Mouse (Mus musculus) c-Kit-negative CD71-positive TER-119-positive erythroid progenitor cells, embryonic 14.5 days (primary cell): Measurements from ENCODE around the gene Ryr1.
"Not testable (repeated sequence)": the region's sequence is repeated elsewhere in the genome, so short reads cannot be mapped to it uniquely, and the experiment has no call there.

Source experiments
- DNase-seq: peaks from one replicate; pipeline ENCODE4 v3.0.0-alpha.2; 2013; ENCODE audit warnings: low read depth, low spot score

Ryr1 gene

GRCm38 (mm10) chr7:29084411-29084810 lies 40.6 kb downstream of the Ryr1 start:
- no peak for DNase-seq

GRCm38 (mm10) chr7:29079419-29079950 lies 45.5 kb downstream of the Ryr1 start:
- DNase-seq: no peak

- DNase-seq: no peak
Observed at GRCm38 (mm10) chr7:29076977-29077376, 48.0 kb downstream of the Ryr1 start.

GRCm38 (mm10) chr7:29075208-29075607 lies 49.8 kb downstream of the Ryr1 start:
- no peak for DNase-seq

GRCm38 (mm10) chr7:29072689-29073088 lies 52.3 kb downstream of the Ryr1 start:
- no peak for DNase-seq

GRCm38 (mm10) chr7:29071169-29071891 lies 53.6 kb downstream of the Ryr1 start:
- DNase-seq: no peak

GRCm38 (mm10) chr7:29070364-29071168 lies 54.4 kb downstream of the Ryr1 start:
- no peak for DNase-seq

GRCm38 (mm10) chr7:29067758-29068157 lies 57.2 kb downstream of the Ryr1 start:
- no peak for DNase-seq

- DNase-seq: not testable (repeated sequence)
Observed at GRCm38 (mm10) chr7:29063476-29063875, 61.5 kb downstream of the Ryr1 start.

- DNase-seq: no peak
Observed at GRCm38 (mm10) chr7:29061522-29062037, 63.4 kb downstream of the Ryr1 start.

GRCm38 (mm10) chr7:29059445-29059844 lies 65.5 kb downstream of the Ryr1 start:
- no peak for DNase-seq

GRCm38 (mm10) chr7:29052821-29053220 lies 72.2 kb downstream of the Ryr1 start:
- DNase-seq: no peak

GRCm38 (mm10) chr7:29050797-29051196 lies 74.2 kb downstream of the Ryr1 start:
- DNase-seq: no peak

GRCm38 (mm10) chr7:29048615-29049014 lies 76.4 kb downstream of the Ryr1 start:
- DNase-seq: no peak

GRCm38 (mm10) chr7:29048070-29048469 lies 76.9 kb downstream of the Ryr1 start:
- no peak for DNase-seq

GRCm38 (mm10) chr7:29046533-29046932 lies 78.4 kb downstream of the Ryr1 start:
- no peak for DNase-seq

- no peak for DNase-seq
Observed at GRCm38 (mm10) chr7:29044302-29044701, 80.7 kb downstream of the Ryr1 start.

- DNase-seq: no peak
Observed at GRCm38 (mm10) chr7:29043674-29044057, 81.3 kb downstream of the Ryr1 start.

GRCm38 (mm10) chr7:29043016-29043673 lies 81.8 kb downstream of the Ryr1 start:
- DNase-seq: no peak

GRCm38 (mm10) chr7:29041194-29041593 lies 83.8 kb downstream of the Ryr1 start:
- no peak for DNase-seq

- no peak for DNase-seq
Observed at GRCm38 (mm10) chr7:29039985-29040661, 84.9 kb downstream of the Ryr1 start.
